Mouse (Mus musculus) liver, adult (tissue): Measurements from ENCODE around the gene Ndufv2.

Experiments used
- GATA4 ChIP-seq: IDR thresholded peaks from 2 replicates; pipeline ENCODE4 v1.6.1; 2014; ENCODE audit warnings: mild to moderate bottlenecking, low read length; ENCODE audit not compliant: insufficient replicate concordance

Ndufv2 gene

GRCm38 (mm10) chr17:66104076-66104475 is 2.7 kb upstream of the Ndufv2 start:
- no peak for TF ChIP-seq GATA4

- TF ChIP-seq GATA4 = no peak
Observed at GRCm38 (mm10) chr17:66100566-66101379, 586 bp downstream of the Ndufv2 start.

GRCm38 (mm10) chr17:66092664-66093063 is 8.7 kb downstream of the Ndufv2 start:
- no peak for TF ChIP-seq GATA4

GRCm38 (mm10) chr17:66092065-66092464 is 9.3 kb downstream of the Ndufv2 start:
- no peak for TF ChIP-seq GATA4

- no peak for TF ChIP-seq GATA4
Observed at GRCm38 (mm10) chr17:66091392-66091791, 10.0 kb downstream of the Ndufv2 start.

- no peak for TF ChIP-seq GATA4
Observed at GRCm38 (mm10) chr17:66090251-66090650, 11.1 kb downstream of the Ndufv2 start.

GRCm38 (mm10) chr17:66085038-66085437 is 16.3 kb downstream of the Ndufv2 start:
- TF ChIP-seq GATA4 = no peak

GRCm38 (mm10) chr17:66084486-66084885 is 16.9 kb downstream of the Ndufv2 start:
- no peak for TF ChIP-seq GATA4

- no peak for TF ChIP-seq GATA4
Observed at GRCm38 (mm10) chr17:66077437-66077850, 23.9 kb downstream of the Ndufv2 start.

- TF ChIP-seq GATA4 = no peak
Observed at GRCm38 (mm10) chr17:66076934-66077333, 24.4 kb downstream of the Ndufv2 start, which contains the start of gene Ankrd12. Ankrd12 (minus strand) TSS chr17:66077089.

GRCm38 (mm10) chr17:66076174-66076927 is 25.0 kb downstream of the Ndufv2 start:
- TF ChIP-seq GATA4 = no peak

GRCm38 (mm10) chr17:66075827-66076173 is 25.6 kb downstream of the Ndufv2 start:
- TF ChIP-seq GATA4 = no peak

- no peak for TF ChIP-seq GATA4
Observed at GRCm38 (mm10) chr17:66073971-66074370, 27.4 kb downstream of the Ndufv2 start.

- TF ChIP-seq GATA4 = no peak
Observed at GRCm38 (mm10) chr17:66065115-66065514, 36.2 kb downstream of the Ndufv2 start.

- no peak for TF ChIP-seq GATA4
Observed at GRCm38 (mm10) chr17:66061241-66061938, 40.0 kb downstream of the Ndufv2 start.

- TF ChIP-seq GATA4 = no peak
Observed at GRCm38 (mm10) chr17:66058160-66058559, 43.2 kb downstream of the Ndufv2 start.
